Comparison of ENCODE assay signal across 20 mouse cellular contexts in genomic region chr1:59166232-59166905, GRCm38 (mm10). TPM values are rescaled to one million over a fixed set of nuclear protein-coding genes. Genes with fewer than 3 reads are reported as not detected.
DNase-seq lines count a peak whose midpoint lies in the region; ATAC-seq and TF ChIP-seq lines count a peak whose summit lies in the region.
"Had no signal": no experiment of that assay in that cellular context is flagged by ENCODE, and none has a peak within 500 bp of the region (broad histone marks: within the 10 kb centered on the region; RNA-seq: fewer than 3 reads in every experiment).

No protein-coding gene starts in this region.

- H3K36me3 ChIP-seq in kidney, adult 2 months (ENCODE audit: control insufficient read depth, insufficient read depth, low read length), result peaks cover 2% of the 10 kb centered on the region; the same call in 1 of the 2 replicates
- H3K36me3 ChIP-seq in intestine, embryonic 15.5 days, result 0 out of 2 replicates have a peak, but pooled peaks cover 6% of the 10 kb centered on the region
- peaks cover 32% of the 10 kb centered on the region; the same call in 1 of the 2 replicates for H3K36me3 ChIP-seq in intestine, postnatal 0 days (ENCODE audit: control insufficient read depth, insufficient read depth)

- H3K27me3 ChIP-seq in kidney, adult 2 months (replicated peaks; ENCODE audit: control insufficient read depth, insufficient read depth, low read length), result no peaks in the 10 kb centered on the region
- H3K27me3 ChIP-seq in intestine, embryonic 15.5 days (replicated peaks), result no peaks in the 10 kb centered on the region
- H3K27me3 ChIP-seq in intestine, postnatal 0 days (replicated peaks; ENCODE audit: control insufficient read depth, insufficient read depth, low read length), result no peaks in the 10 kb centered on the region
- H3K27me3 ChIP-seq: CH12.LX; forebrain, embryonic 13.5 days; hindbrain, embryonic 12.5 days; Patski had no signal

- TF ChIP-seq CTCF in kidney, adult 2 months (conservative IDR thresholded peaks at IDR 0.05; ENCODE audit: insufficient read depth, insufficient read length, low read depth, low read length), result no peak
- TF ChIP-seq CTCF in intestine, postnatal 0 days (IDR thresholded peaks at IDR 0.05; ENCODE audit: low read depth), result no peak

- peak; percentile 70 for DNase-seq in kidney, adult 2 months
- DNase-seq in kidney, postnatal 14 days, result no peak
- peak; percentile 35 to 44 for DNase-seq in kidney, postnatal 36 days
- DNase-seq in kidney, postnatal 10 days, result no peak
- DNase-seq in left cerebral cortex, postnatal 36 days (ENCODE audit: low spot score in 2 of 2), result no peak
- DNase-seq: adrenal gland, postnatal 14 days; cerebellum, adult 11-12 months; cerebellum, adult 9-11 months; gastrocnemius, adult 2 months; gastrocnemius, postnatal 25 days; heart, postnatal 10 days; heart, postnatal 4 days had no signal

- no peak overlapping the region for H3K27ac ChIP-seq in kidney, adult 2 months (ENCODE audit: insufficient read depth, low read depth, low read length)
- 0 out of 2 replicates have a peak overlapping the region, but pooled peaks have one; percentile 15 for H3K27ac ChIP-seq in intestine, embryonic 15.5 days
- no peak overlapping the region for H3K27ac ChIP-seq in intestine, postnatal 0 days (ENCODE audit: low read depth, low read length)
- H3K27ac ChIP-seq: embryonic facial prominence, embryonic 10.5 days; forebrain, embryonic 13.5 days; gastrocnemius, adult 2 months; hindbrain, embryonic 12.5 days had no signal

- no peak overlapping the region for H3K4me2 ChIP-seq in intestine, embryonic 15.5 days (replicated peaks)
- no peak overlapping the region for H3K4me2 ChIP-seq in intestine, postnatal 0 days (replicated peaks; ENCODE audit: low read depth)
- H3K4me2 ChIP-seq: forebrain, embryonic 13.5 days; hindbrain, embryonic 12.5 days had no signal

- WGBS in kidney, adult 2 months, result 73% methylated on average over 9 of the region's 9 CpGs
- WGBS in intestine, embryonic 15.5 days, result 90% methylated on average over 9 of the region's 9 CpGs
- WGBS in intestine, postnatal 0 days, result 86% methylated on average over 9 of the region's 9 CpGs

- peak; percentile 72 for ATAC-seq in intestine, embryonic 15.5 days
- peak; percentile 47; the same call in 1 of the 2 replicates for ATAC-seq in intestine, postnatal 0 days
- ATAC-seq: activated CD4-positive, CD25-positive, alpha-beta regulatory T cell, adult 4 months; forebrain, embryonic 13.5 days; Patski had no signal

- intact Hi-C loops in left cerebral cortex, postnatal 36 days (cut with DNase I), result no loop called here

- H3K4me1 ChIP-seq in kidney, adult 2 months (ENCODE audit: control insufficient read depth, insufficient read depth, low read length), result peaks cover 16% of the 10 kb centered on the region
- no peaks in the 10 kb centered on the region for H3K4me1 ChIP-seq in intestine, embryonic 15.5 days (replicated peaks)
- 0 out of 2 replicates have a peak, but pooled peaks cover 4% of the 10 kb centered on the region for H3K4me1 ChIP-seq in intestine, postnatal 0 days (replicated peaks; ENCODE audit: control insufficient read depth, insufficient read depth, low read length)
- H3K4me1 ChIP-seq: hindbrain, embryonic 12.5 days had no signal

- TF ChIP-seq POLR2A in kidney, adult 2 months (IDR thresholded peaks at IDR 0.05; ENCODE audit: low read depth, low read length), result no peak

- H3K9me3 ChIP-seq in intestine, embryonic 15.5 days, result no peaks in the 10 kb centered on the region
- H3K9me3 ChIP-seq in intestine, postnatal 0 days (ENCODE audit: control insufficient read depth), result no peaks in the 10 kb centered on the region
- H3K9me3 ChIP-seq: embryonic facial prominence, embryonic 10.5 days; forebrain, embryonic 13.5 days; hindbrain, embryonic 12.5 days had no signal

- no peak overlapping the region for H3K9ac ChIP-seq in intestine, embryonic 15.5 days
- H3K9ac ChIP-seq in intestine, postnatal 0 days (ENCODE audit: low read depth, low read length), result no peak overlapping the region
- H3K9ac ChIP-seq: forebrain, embryonic 13.5 days; hindbrain, embryonic 12.5 days had no signal

- H3K4me3 ChIP-seq in kidney, adult 2 months (ENCODE audit: insufficient read depth, low read depth, low read length), result no peak overlapping the region
- no peak overlapping the region for H3K4me3 ChIP-seq in intestine, embryonic 15.5 days (replicated peaks)
- no peak overlapping the region for H3K4me3 ChIP-seq in intestine, postnatal 0 days (ENCODE audit: low read depth, low read length)
- H3K4me3 ChIP-seq: embryonic facial prominence, embryonic 10.5 days; forebrain, embryonic 13.5 days; gastrocnemius, adult 2 months; hindbrain, embryonic 12.5 days had no signal

RNA-seq across cellular contexts. Expression of gene Mpp4, which starts 3.2 kb away (rescaled TPM):
- polyA plus RNA-seq in kidney, adult 2 months (2012; rRNA removed), result 2.6 TPM in 2 replicates
- polyA plus RNA-seq in intestine, embryonic 15.5 days (2015; fragmentation: Nextera tagmentation; extraction: Ambion mirVana), result 0.48 and 0.50 TPM in 2 replicates
- polyA plus RNA-seq in intestine, postnatal 0 days (2015; fragmentation: Nextera tagmentation; extraction: Ambion mirVana), result 0.21 and 0.29 TPM in 2 replicates
- 1 to 10 TPM in 1 of 2 experiments, under 1 TPM in 1; 0.79 to 2.0 TPM for total RNA-seq in left cerebral cortex, postnatal 36 days (2021)

RNA-seq across cellular contexts. Expression of gene Tmem237, which starts 46.2 kb away (rescaled TPM):
- 9.6 and 10.3 TPM in 2 replicates for polyA plus RNA-seq in kidney, adult 2 months (2012; rRNA removed)
- polyA plus RNA-seq in intestine, embryonic 15.5 days (2015; fragmentation: Nextera tagmentation; extraction: Ambion mirVana), result 33.8 and 37.1 TPM in 2 replicates
- polyA plus RNA-seq in intestine, postnatal 0 days (2015; fragmentation: Nextera tagmentation; extraction: Ambion mirVana), result 10.7 and 12.5 TPM in 2 replicates
- total RNA-seq in left cerebral cortex, postnatal 36 days (2021), result 10 to 100 TPM; 30.2 to 32.2 TPM

Comparison
In these comparisons a context has a peak if more than half of its experiments do, and no peak if none do; other contexts are left out.
1. DNase-seq: peak in kidney, adult 2 months (single experiment) and kidney, postnatal 36 days (2 of 2); none in kidney, postnatal 14 days (single experiment), kidney, postnatal 10 days (single experiment) and left cerebral cortex, postnatal 36 days (0 of 2).